Mouse (Mus musculus) bone marrow macrophage, adult 2 months (primary cell): ENCODE data around the gene Grm8.

Experiments
- CTCF ChIP-seq: IDR thresholded peaks from 2 replicates; pipeline ENCODE4 v1.5.1; 2012; ENCODE audit warnings: low read depth, mild to moderate bottlenecking, low read length, moderate library complexity
- POLR2A ChIP-seq: IDR thresholded peaks from 2 replicates; pipeline ENCODE4 v1.6.1; 2012; ENCODE audit warnings: mild to moderate bottlenecking, low read depth, low read length, borderline replicate concordance

DNA sequence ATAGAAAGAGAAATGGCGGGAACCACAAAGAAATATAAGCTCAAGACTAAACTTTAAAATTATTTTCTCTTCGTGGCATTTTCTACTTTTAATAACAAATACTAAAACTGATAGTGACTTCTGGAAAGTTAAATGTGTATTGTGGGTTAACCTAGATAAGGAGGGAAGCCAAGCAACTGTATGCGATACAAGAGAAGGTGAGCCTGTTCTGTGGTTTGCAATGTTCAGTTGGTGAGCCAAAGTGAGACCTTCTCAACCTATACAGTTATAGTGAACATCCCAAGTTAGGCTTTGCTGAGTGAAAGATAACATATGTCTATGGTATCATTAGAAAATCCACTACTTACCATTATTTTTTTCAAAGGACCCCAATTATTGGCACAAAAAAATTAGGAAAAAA is 233.6 kb downstream of the Grm8 start:
- TF ChIP-seq CTCF: no peak
- no peak for TF ChIP-seq POLR2A
